Mouse (Mus musculus): ENCODE data around the gene Ccdc125. TPM values are rescaled to one million over a fixed set of nuclear protein-coding genes. Genes with fewer than 3 reads are reported as not detected.

The Ccdc125 gene
- 2.5 and 3.3 TPM in 2 replicates for polyA plus RNA-seq (2012; rRNA removed; ENCODE audit: low replicate concordance)

DNA sequence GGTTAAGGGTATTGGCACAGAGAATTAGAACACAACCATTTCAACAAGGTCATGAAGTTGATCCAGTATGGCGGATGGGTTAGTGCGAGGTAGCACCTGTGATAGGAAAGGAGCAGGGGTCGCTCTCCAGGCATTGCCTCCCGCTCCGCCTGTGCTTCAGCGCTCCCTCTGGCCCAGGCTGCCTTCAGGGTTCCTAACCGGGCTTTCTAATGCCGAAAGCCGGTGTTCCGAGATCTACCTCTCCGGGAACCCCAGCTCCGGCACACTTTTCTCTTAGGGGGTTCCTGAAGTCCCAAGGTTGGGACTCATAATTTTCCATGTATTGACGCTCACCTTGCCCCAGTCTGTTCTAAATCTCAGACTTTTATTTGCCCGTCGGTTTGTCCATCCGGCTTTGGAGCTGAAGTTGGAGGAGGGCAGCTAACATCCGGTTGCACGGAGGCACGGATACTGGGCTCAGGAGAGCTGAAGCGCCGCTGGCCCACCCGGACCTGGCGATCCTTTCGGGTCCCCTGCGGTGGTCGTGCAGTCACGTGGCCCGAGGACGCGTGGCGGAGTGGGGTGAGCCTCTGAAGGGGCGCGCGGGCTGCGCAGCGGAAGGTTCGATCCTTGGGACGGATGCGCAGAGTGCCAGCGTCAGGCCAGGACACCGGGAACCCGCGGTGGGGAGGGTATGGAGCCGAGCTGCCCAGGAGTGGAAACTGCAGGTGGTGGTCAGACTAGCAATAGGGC, at the start of gene Ccdc125:
TSS of gene Ccdc125 (plus strand) at position 427 of the 732 bp plus-strand sequence.

DNA sequence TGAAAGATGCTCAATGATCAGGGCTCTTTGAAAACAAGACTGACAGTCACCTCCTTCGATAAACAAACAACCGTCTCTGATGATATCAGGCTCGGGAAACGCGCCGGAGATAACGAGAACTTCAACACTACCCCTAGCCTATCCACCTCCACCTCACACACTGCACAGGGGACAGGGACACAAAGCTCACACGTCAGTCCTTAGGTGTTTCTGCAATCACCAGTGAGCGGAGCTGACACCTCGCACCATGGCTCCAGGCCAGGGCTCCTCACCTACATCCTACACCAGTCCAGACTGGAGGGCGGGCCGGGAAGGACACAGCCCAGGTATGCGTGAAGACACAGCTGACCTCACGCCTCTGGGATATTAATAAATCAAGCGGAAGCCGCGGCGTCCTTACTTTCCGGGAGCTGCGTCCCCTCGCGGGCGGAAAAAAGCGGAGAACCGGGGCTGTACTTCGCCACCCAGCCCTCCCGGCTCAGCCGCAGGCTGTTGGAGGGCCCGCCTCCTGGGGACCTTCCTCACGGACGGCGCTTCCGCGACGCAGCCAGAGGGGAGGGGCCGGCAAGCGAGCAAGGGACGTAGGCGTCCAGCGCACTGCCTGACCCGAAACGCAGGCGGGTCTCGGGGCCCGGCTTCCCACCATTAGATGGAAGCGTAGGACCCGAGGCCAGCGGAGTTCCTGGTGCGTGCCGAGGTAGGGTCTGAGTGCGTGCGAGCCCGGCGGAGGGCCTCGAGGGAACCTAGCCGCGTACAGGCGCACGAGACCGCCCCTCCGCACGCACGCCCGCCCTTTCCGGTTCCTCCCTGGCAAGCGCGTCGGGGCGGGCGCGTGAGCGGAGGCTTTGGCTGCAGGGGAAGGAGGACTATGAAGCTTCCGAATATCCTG, 18.7 kb upstream of the Ccdc125 start, which contains the start of the genes Ak6 and Rad17:
TSS of gene Ak6 (plus strand) at position 430 of the 889 bp plus-strand sequence.
TSS of gene Rad17 (minus strand) at position 502 of the 889 bp plus-strand sequence.

DNA sequence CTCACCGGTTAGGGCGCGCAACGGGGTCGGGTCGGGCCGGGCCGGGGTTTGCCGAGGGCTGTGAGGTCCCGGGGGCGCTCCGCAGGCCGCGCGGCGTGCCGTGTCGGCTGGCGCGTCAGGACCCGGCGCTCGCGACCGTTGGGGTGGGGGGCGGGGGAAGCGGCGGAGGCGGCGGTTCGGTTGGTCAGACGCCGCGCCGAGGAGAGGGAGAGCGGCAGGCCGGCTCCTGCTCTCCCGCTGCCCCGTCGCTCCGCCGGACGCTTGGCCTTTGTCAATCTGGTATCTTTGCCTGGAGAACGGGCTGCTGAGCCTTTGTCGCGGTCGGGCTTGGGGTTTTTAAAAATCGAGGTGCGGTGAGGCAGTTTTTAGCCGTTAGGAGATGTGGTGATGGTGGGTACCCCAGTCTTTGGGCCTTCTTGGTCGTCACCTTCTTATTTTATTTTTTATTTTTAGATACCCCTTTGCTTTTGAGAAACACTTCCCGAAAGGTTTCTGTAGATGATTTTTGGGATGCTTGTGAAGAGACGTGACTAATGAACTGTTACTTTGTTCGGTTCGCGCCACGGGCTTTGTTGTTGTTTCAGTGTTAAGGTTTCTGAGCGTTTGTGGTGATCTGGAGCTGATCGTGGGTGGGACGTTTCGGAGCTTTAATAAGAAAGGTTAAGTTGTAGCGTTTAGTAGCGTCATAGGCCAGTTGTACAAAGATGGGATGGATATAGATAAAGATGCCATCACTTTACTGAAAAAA, 17.9 kb upstream of the Ccdc125 start, which contains the start of gene Taf9:
TSS of gene Taf9 (plus strand) at position 141 of the 748 bp plus-strand sequence.

GRCm38 (mm10) chr13:100730861-100731176, 61.3 kb downstream of the Ccdc125 start, which contains the start of gene Cdk7:
Gene Cdk7 (minus strand): TSS chr13:100730939.

GRCm38 (mm10) chr13:100744036-100744744, 74.7 kb downstream of the Ccdc125 start, which contains the start of gene Mrps36:
Gene Mrps36 (minus strand): TSS chr13:100744659.

Other genes starting within 250 kb of the Ccdc125 start
- 0.78 TPM in 1 of 2 replicates, not detected in the other for gene Naip1, start 216.8 kb upstream of the Ccdc125 start, polyA plus RNA-seq (2012; rRNA removed; ENCODE audit: low replicate concordance)
- 20.4 and 27.2 TPM in 2 replicates for gene Gtf2h2, start 177.1 kb upstream of the Ccdc125 start, polyA plus RNA-seq (2012; rRNA removed; ENCODE audit: low replicate concordance)
- 0.06 and 7.9 TPM in 2 replicates for gene Ocln, start 117.0 kb upstream of the Ccdc125 start, polyA plus RNA-seq (2012; rRNA removed; ENCODE audit: low replicate concordance)
- gene Marveld2, start 52.7 kb upstream of the Ccdc125 start, polyA plus RNA-seq (2012; rRNA removed; ENCODE audit: low replicate concordance): 0.54 and 8.4 TPM in 2 replicates
- 57.2 and 60.9 TPM in 2 replicates for gene Ak6, start 18.7 kb upstream of the Ccdc125 start, polyA plus RNA-seq (2012; rRNA removed; ENCODE audit: low replicate concordance)
- 5.6 and 5.7 TPM in 2 replicates for gene Rad17, start 18.7 kb upstream of the Ccdc125 start, polyA plus RNA-seq (2012; rRNA removed; ENCODE audit: low replicate concordance)
- 2.7 and 2.9 TPM in 2 replicates for gene Taf9, start 18.1 kb upstream of the Ccdc125 start, polyA plus RNA-seq (2012; rRNA removed; ENCODE audit: low replicate concordance)
- gene Cdk7, start 61.2 kb downstream of the Ccdc125 start, polyA plus RNA-seq (2012; rRNA removed; ENCODE audit: low replicate concordance): 15.5 and 21.8 TPM in 2 replicates
- 49.5 and 76.6 TPM in 2 replicates for gene Mrps36, start 74.9 kb downstream of the Ccdc125 start, polyA plus RNA-seq (2012; rRNA removed; ENCODE audit: low replicate concordance)
- 1.5 TPM in 1 of 2 replicates, not detected in the other for gene Cenph, start 106.2 kb downstream of the Ccdc125 start, polyA plus RNA-seq (2012; rRNA removed; ENCODE audit: low replicate concordance)
- 1.7 and 14.2 TPM in 2 replicates for gene Ccnb1, start 116.9 kb downstream of the Ccdc125 start, polyA plus RNA-seq (2012; rRNA removed; ENCODE audit: low replicate concordance)
- 21.5 and 32.6 TPM in 2 replicates for gene Slc30a5, start 163.7 kb downstream of the Ccdc125 start, polyA plus RNA-seq (2012; rRNA removed; ENCODE audit: low replicate concordance)